Mouse (Mus musculus): ENCODE measurements around the gene Olfr827. TPM values are rescaled to one million over a fixed set of nuclear protein-coding genes. Genes with fewer than 3 reads are reported as not detected.

Gene Olfr827
- polyA plus RNA-seq (2015; fragmentation: Nextera tagmentation; extraction: Ambion mirVana), result not detected in 2 replicates

GRCm38 (mm10) chr10:130214303-130214702 is at the start of gene Olfr827:
Gene Olfr827, minus strand, starts transcription at chr10:130214403.
- H3K27me3 ChIP-seq (ENCODE audit: control insufficient read depth, insufficient read depth, low read length), result no peaks in the 10 kb centered on the region
- no peaks in the 10 kb centered on the region for H3K36me3 ChIP-seq (ENCODE audit: control insufficient read depth, insufficient read depth)
- WGBS, result 79% methylated on average over 1 of the region's 1 CpGs
- H3K9ac ChIP-seq (ENCODE audit: low read length), result no peak within 1 kb of the TSS
- H3K27ac ChIP-seq (ENCODE audit: low read length), result no peak within 1 kb of the TSS
- H3K4me2 ChIP-seq (ENCODE audit: low read depth, low read length), result no peak within 1 kb of the TSS
- no peak for ATAC-seq (replicated peaks; ENCODE audit: extremely low read depth, insufficient read depth, low FRiP score)
- H3K4me3 ChIP-seq (ENCODE audit: low read length), result no peak within 1 kb of the TSS
- H3K4me1 ChIP-seq (ENCODE audit: control insufficient read depth, insufficient read depth, low read length), result no peaks in the 10 kb centered on the region
- H3K9me3 ChIP-seq (replicated peaks; ENCODE audit: control insufficient read depth, low read length), result no peaks in the 10 kb centered on the region

GRCm38 (mm10) chr10:130263203-130263602 is 49.0 kb upstream of the Olfr827 start:
- ATAC-seq (replicated peaks; ENCODE audit: extremely low read depth, insufficient read depth, low FRiP score), result no peak
- no peak overlapping the region for H3K4me2 ChIP-seq (ENCODE audit: low read depth, low read length)
- no peaks in the 10 kb centered on the region for H3K27me3 ChIP-seq (ENCODE audit: control insufficient read depth, insufficient read depth, low read length)
- H3K4me3 ChIP-seq (ENCODE audit: low read length), result no peak overlapping the region
- no peaks in the 10 kb centered on the region for H3K9me3 ChIP-seq (replicated peaks; ENCODE audit: control insufficient read depth, low read length)
- H3K36me3 ChIP-seq (ENCODE audit: control insufficient read depth, insufficient read depth), result no peaks in the 10 kb centered on the region
- H3K4me1 ChIP-seq (ENCODE audit: control insufficient read depth, insufficient read depth, low read length), result no peaks in the 10 kb centered on the region
- 44% methylated on average over 4 of the region's 4 CpGs for WGBS
- H3K27ac ChIP-seq (ENCODE audit: low read length), result no peak overlapping the region
- H3K9ac ChIP-seq (ENCODE audit: low read length), result no peak overlapping the region

- no peak for ATAC-seq (replicated peaks; ENCODE audit: extremely low read depth, insufficient read depth, low FRiP score)
- Histone ChIP-seq H3K4me3 (ENCODE audit: low read length) (no peak overlapping the region), H3K9ac (ENCODE audit: low read length) (no peak overlapping the region), H3K27me3 (ENCODE audit: control insufficient read depth, insufficient read depth, low read length) (no peaks in the 10 kb centered on the region), H3K4me1 (ENCODE audit: control insufficient read depth, insufficient read depth, low read length) (no peaks in the 10 kb centered on the region), H3K36me3 (ENCODE audit: control insufficient read depth, insufficient read depth) (no peaks in the 10 kb centered on the region), H3K4me2 (ENCODE audit: low read depth, low read length) (no peak overlapping the region), H3K27ac (ENCODE audit: low read length) (no peak overlapping the region), H3K9me3 (replicated peaks; ENCODE audit: control insufficient read depth, low read length) (no peaks in the 10 kb centered on the region)
- WGBS, result 67% methylated on average over 1 of the region's 1 CpGs
Observed at GRCm38 (mm10) chr10:130259483-130259882, 45.3 kb upstream of the Olfr827 start.

- H3K9ac ChIP-seq (ENCODE audit: low read length), result no peak overlapping the region
- no peak overlapping the region for H3K27ac ChIP-seq (ENCODE audit: low read length)
- no peak for ATAC-seq (replicated peaks; ENCODE audit: extremely low read depth, insufficient read depth, low FRiP score)
- H3K9me3 ChIP-seq (replicated peaks; ENCODE audit: control insufficient read depth, low read length), result no peaks in the 10 kb centered on the region
- H3K4me3 ChIP-seq (ENCODE audit: low read length), result no peak overlapping the region
- H3K36me3 ChIP-seq (ENCODE audit: control insufficient read depth, insufficient read depth), result no peaks in the 10 kb centered on the region
- no peaks in the 10 kb centered on the region for H3K4me1 ChIP-seq (ENCODE audit: control insufficient read depth, insufficient read depth, low read length)
- WGBS, result 10% methylated on average over 2 of the region's 2 CpGs
- no peaks in the 10 kb centered on the region for H3K27me3 ChIP-seq (ENCODE audit: control insufficient read depth, insufficient read depth, low read length)
- H3K4me2 ChIP-seq (ENCODE audit: low read depth, low read length), result no peak overlapping the region
Observed at GRCm38 (mm10) chr10:130244271-130244670, 30.1 kb upstream of the Olfr827 start.

GRCm38 (mm10) chr10:130238318-130239209 is 24.4 kb upstream of the Olfr827 start:
- ATAC-seq (replicated peaks; ENCODE audit: extremely low read depth, insufficient read depth, low FRiP score), result no peak
- H3K36me3 ChIP-seq (ENCODE audit: control insufficient read depth, insufficient read depth), result no peaks in the 10 kb centered on the region
- H3K4me2 ChIP-seq (ENCODE audit: low read depth, low read length), result no peak overlapping the region
- 63% methylated on average over 2 of the region's 2 CpGs for WGBS
- H3K9ac ChIP-seq (ENCODE audit: low read length), result no peak overlapping the region
- no peak overlapping the region for H3K4me3 ChIP-seq (ENCODE audit: low read length)
- H3K27me3 ChIP-seq (ENCODE audit: control insufficient read depth, insufficient read depth, low read length), result no peaks in the 10 kb centered on the region
- no peaks in the 10 kb centered on the region for H3K9me3 ChIP-seq (replicated peaks; ENCODE audit: control insufficient read depth, low read length)
- H3K27ac ChIP-seq (ENCODE audit: low read length), result no peak overlapping the region
- H3K4me1 ChIP-seq (ENCODE audit: control insufficient read depth, insufficient read depth, low read length), result no peaks in the 10 kb centered on the region

- Histone ChIP-seq H3K4me3 (ENCODE audit: low read length) (no peak overlapping the region), H3K4me1 (ENCODE audit: control insufficient read depth, insufficient read depth, low read length) (no peaks in the 10 kb centered on the region), H3K36me3 (ENCODE audit: control insufficient read depth, insufficient read depth) (no peaks in the 10 kb centered on the region), H3K9me3 (replicated peaks; ENCODE audit: control insufficient read depth, low read length) (no peaks in the 10 kb centered on the region), H3K27ac (ENCODE audit: low read length) (no peak overlapping the region), H3K9ac (ENCODE audit: low read length) (no peak overlapping the region), H3K4me2 (ENCODE audit: low read depth, low read length) (no peak overlapping the region), H3K27me3 (ENCODE audit: control insufficient read depth, insufficient read depth, low read length) (no peaks in the 10 kb centered on the region)
- no peak for ATAC-seq (replicated peaks; ENCODE audit: extremely low read depth, insufficient read depth, low FRiP score)
- WGBS, result 41% methylated on average over 1 of the region's 1 CpGs
Observed at GRCm38 (mm10) chr10:130234576-130234975, 20.4 kb upstream of the Olfr827 start.

GRCm38 (mm10) chr10:130232117-130232516 is 17.9 kb upstream of the Olfr827 start:
- H3K27ac ChIP-seq (ENCODE audit: low read length), result no peak overlapping the region
- H3K4me3 ChIP-seq (ENCODE audit: low read length), result no peak overlapping the region
- H3K27me3 ChIP-seq (ENCODE audit: control insufficient read depth, insufficient read depth, low read length), result no peaks in the 10 kb centered on the region
- H3K4me1 ChIP-seq (ENCODE audit: control insufficient read depth, insufficient read depth, low read length), result no peaks in the 10 kb centered on the region
- H3K36me3 ChIP-seq (ENCODE audit: control insufficient read depth, insufficient read depth), result no peaks in the 10 kb centered on the region
- no peak overlapping the region for H3K4me2 ChIP-seq (ENCODE audit: low read depth, low read length)
- no peak for ATAC-seq (replicated peaks; ENCODE audit: extremely low read depth, insufficient read depth, low FRiP score)
- WGBS, result 68% methylated on average over 1 of the region's 1 CpGs
- H3K9ac ChIP-seq (ENCODE audit: low read length), result no peak overlapping the region
- H3K9me3 ChIP-seq (replicated peaks; ENCODE audit: control insufficient read depth, low read length), result no peaks in the 10 kb centered on the region

GRCm38 (mm10) chr10:130229584-130229983 is 15.4 kb upstream of the Olfr827 start:
- Histone ChIP-seq H3K9ac (ENCODE audit: low read length) (no peak overlapping the region), H3K4me1 (ENCODE audit: control insufficient read depth, insufficient read depth, low read length) (no peaks in the 10 kb centered on the region), H3K27ac (ENCODE audit: low read length) (no peak overlapping the region), H3K4me3 (ENCODE audit: low read length) (no peak overlapping the region), H3K4me2 (ENCODE audit: low read depth, low read length) (no peak overlapping the region), H3K9me3 (replicated peaks; ENCODE audit: control insufficient read depth, low read length) (no peaks in the 10 kb centered on the region), H3K36me3 (ENCODE audit: control insufficient read depth, insufficient read depth) (no peaks in the 10 kb centered on the region), H3K27me3 (ENCODE audit: control insufficient read depth, insufficient read depth, low read length) (no peaks in the 10 kb centered on the region)
- 85% methylated on average over 5 of the region's 5 CpGs for WGBS
- no peak for ATAC-seq (replicated peaks; ENCODE audit: extremely low read depth, insufficient read depth, low FRiP score)

GRCm38 (mm10) chr10:130228246-130228645 is 14.0 kb upstream of the Olfr827 start:
- no peak overlapping the region for H3K27ac ChIP-seq (ENCODE audit: low read length)
- no peak overlapping the region for H3K9ac ChIP-seq (ENCODE audit: low read length)
- no peaks in the 10 kb centered on the region for H3K27me3 ChIP-seq (ENCODE audit: control insufficient read depth, insufficient read depth, low read length)
- H3K4me2 ChIP-seq (ENCODE audit: low read depth, low read length), result no peak overlapping the region
- WGBS, result 0% methylated on average over 1 of the region's 1 CpGs
- no peaks in the 10 kb centered on the region for H3K36me3 ChIP-seq (ENCODE audit: control insufficient read depth, insufficient read depth)
- ATAC-seq (replicated peaks; ENCODE audit: extremely low read depth, insufficient read depth, low FRiP score), result no peak
- H3K4me1 ChIP-seq (ENCODE audit: control insufficient read depth, insufficient read depth, low read length), result no peaks in the 10 kb centered on the region
- no peaks in the 10 kb centered on the region for H3K9me3 ChIP-seq (replicated peaks; ENCODE audit: control insufficient read depth, low read length)
- H3K4me3 ChIP-seq (ENCODE audit: low read length), result no peak overlapping the region
